Mouse (Mus musculus) thymus, adult 2 months (tissue): ENCODE data around the gene Bckdha. TPM values are rescaled to one million over a fixed set of nuclear protein-coding genes. Genes with fewer than 3 reads are reported as not detected.

ENCODE experiments used
- DNase-seq: peaks from one replicate; pipeline ENCODE4 v3.0.0; 2021
- H3K27ac ChIP-seq: fragments of 200-500 bp; 2 replicates; pipeline ENCODE4 v1.5.1; 2012; ENCODE audit warnings: low read length, control low read depth; ENCODE audit not compliant: control insufficient read depth, insufficient read depth
- H3K27me3 ChIP-seq: fragments of 200-500 bp; 2 replicates; pipeline ENCODE4 v1.6.1; 2012; ENCODE audit warnings: mild to moderate bottlenecking, low read length, moderate library complexity, mixed read lengths; ENCODE audit not compliant: control insufficient read depth, insufficient read depth
- H3K36me3 ChIP-seq: fragments of 200-500 bp; 2 replicates; pipeline ENCODE4 v1.6.1; 2012; ENCODE audit warnings: mild to moderate bottlenecking, low read length, moderate library complexity; ENCODE audit not compliant: control insufficient read depth, insufficient read depth
- H3K4me1 ChIP-seq: fragments of 200-500 bp; replicated peaks from 2 replicates; pipeline ENCODE4 v1.6.1; 2012; ENCODE audit warnings: low read length; ENCODE audit not compliant: control insufficient read depth, insufficient read depth
- H3K4me3 ChIP-seq: fragments of 200-500 bp; 2 replicates; pipeline ENCODE4 v1.5.1; 2012; ENCODE audit warnings: mild to moderate bottlenecking, low read length, control low read depth, moderate library complexity; ENCODE audit not compliant: control insufficient read depth, insufficient read depth
- CTCF ChIP-seq: fragments of 200-500 bp; IDR thresholded peaks from 2 replicates; pipeline ENCODE4 v1.5.1; 2012; ENCODE audit warnings: mild to moderate bottlenecking, control low read depth, low read length, moderate library complexity, borderline replicate concordance; ENCODE audit not compliant: control insufficient read depth, poor library complexity, insufficient read depth; ENCODE audit errors: extremely low read depth
- POLR2A ChIP-seq: fragments of 200-500 bp; IDR thresholded peaks from 2 replicates; pipeline ENCODE4 v1.6.1; 2012; ENCODE audit warnings: mild to moderate bottlenecking, low read length, control low read depth, moderate library complexity; ENCODE audit not compliant: control insufficient read depth, poor library complexity, insufficient read depth; ENCODE audit errors: extremely low read depth
- WGBS: fragments of 180-500 bp; shearing (Covaris S2); methylation state at CpG from one replicate; pipeline ENCODE4 v1.1.7; 2018; 5-methylcytosine and 5-hydroxymethylcytosine counted together
- polyA plus RNA-seq: library from polyadenylated mRNA; depleted of rRNA; stranded (reverse); fragments of >200 nt; gene quantifications from 2 replicates; pipeline ENCODE4 v1.2.3, GENCODE M21; 2012

Bckdha gene
- polyA plus RNA-seq, 1 experiment, result 181 TPM

GRCm38 (mm10) chr7:25670096-25670495 lies 11.3 kb upstream of the Bckdha start:
- TF ChIP-seq POLR2A (no peak), CTCF (no peak)
- no peak for DNase-seq
- Histone ChIP-seq H3K4me1 (peaks cover 10% of the 10 kb centered on the region), H3K4me3 (no peak overlapping the region), H3K36me3 (peaks cover 30% of the 10 kb centered on the region), H3K27me3 (no peaks in the 10 kb centered on the region; the same call in 1 of the 2 replicates), H3K27ac (no peak overlapping the region)
- 96% methylated on average over 4 of the region's 4 CpGs for WGBS

- 92% methylated on average over 9 of the region's 9 CpGs for WGBS
- no peak for DNase-seq
- Histone ChIP-seq H3K27me3 (no peaks in the 10 kb centered on the region; the same call in 1 of the 2 replicates), H3K4me1 (peaks cover 5% of the 10 kb centered on the region), H3K36me3 (peaks cover 33% of the 10 kb centered on the region), H3K4me3 (no peak overlapping the region), H3K27ac (no peak overlapping the region)
- TF ChIP-seq POLR2A (no peak), CTCF (no peak)
Measured at GRCm38 (mm10) chr7:25669631-25670030, 10.8 kb upstream of the Bckdha start.

DNA sequence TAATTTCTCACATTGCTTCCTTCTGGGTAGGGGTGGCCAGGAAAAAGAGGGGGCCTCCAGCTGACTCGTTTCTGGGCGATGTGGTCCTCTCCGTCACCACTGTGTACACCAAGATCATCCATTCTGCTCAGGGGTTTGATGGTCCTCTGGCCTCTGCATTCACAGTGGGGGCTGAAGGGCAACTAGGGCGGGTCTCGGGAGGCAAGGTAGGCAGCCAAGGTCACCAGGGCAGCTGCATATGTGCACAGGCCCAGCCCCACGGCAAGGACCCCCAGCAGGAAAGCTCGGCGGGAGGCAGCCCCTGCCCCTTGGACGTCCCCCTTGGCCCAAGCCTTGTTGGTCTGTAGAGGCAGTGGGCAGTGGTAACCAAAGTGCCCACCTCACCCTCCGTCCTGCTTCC lies 10.4 kb upstream of the Bckdha start:
- peaks cover 38% of the 10 kb centered on the region for H3K36me3 ChIP-seq
- TF ChIP-seq POLR2A, result no peak
- no peak for TF ChIP-seq CTCF
- H3K4me3 ChIP-seq, result no peak overlapping the region
- no peak overlapping the region for H3K27ac ChIP-seq
- H3K27me3 ChIP-seq, result no peaks in the 10 kb centered on the region
- DNase-seq, result no peak
- whole genome bisulfite sequencing, result 96% methylated on average over 10 of the region's 10 CpGs
- H3K4me1 ChIP-seq, result peaks cover under 1% of the 10 kb centered on the region; the same call in 1 of the 2 replicates

DNA sequence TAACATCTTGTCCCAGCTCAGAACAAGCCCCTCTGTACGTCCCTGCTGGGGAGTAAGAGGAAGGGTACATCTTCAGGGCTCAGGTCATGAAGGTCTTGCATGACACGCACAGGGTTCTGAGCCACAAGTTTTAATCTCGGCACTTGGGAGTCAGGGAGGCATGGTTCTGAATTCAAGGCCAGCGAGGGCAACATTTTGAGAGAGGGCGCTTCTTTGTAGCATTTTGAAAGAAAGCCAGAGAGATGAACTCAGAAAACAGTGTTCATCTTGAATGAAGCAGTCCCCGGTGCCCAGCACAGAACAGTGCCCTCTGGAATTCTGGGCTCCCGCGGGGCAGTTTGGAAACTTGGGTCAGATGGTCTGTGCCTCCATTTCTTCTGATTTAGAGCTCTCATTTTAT lies 7.6 kb upstream of the Bckdha start:
- no peak for DNase-seq
- TF ChIP-seq CTCF, result no peak
- TF ChIP-seq POLR2A, result no peak
- Histone ChIP-seq H3K4me1 (no peaks in the 10 kb centered on the region), H3K27me3 (no peaks in the 10 kb centered on the region), H3K36me3 (peaks cover 39% of the 10 kb centered on the region), H3K4me3 (no peak overlapping the region), H3K27ac (no peak overlapping the region)
- WGBS, result 98% methylated on average over 8 of the region's 8 CpGs

GRCm38 (mm10) chr7:25657785-25658184 lies 996 bp downstream of the Bckdha start:
- H3K27me3 ChIP-seq, result no peaks in the 10 kb centered on the region
- peaks cover 8% of the 10 kb centered on the region for H3K4me1 ChIP-seq
- peak overlapping the region; percentile 62; the same call in 1 of the 2 replicates for H3K4me3 ChIP-seq
- 41% methylated on average over 10 of the region's 10 CpGs for WGBS
- no peak overlapping the region for H3K27ac ChIP-seq
- H3K36me3 ChIP-seq, result no peaks in the 10 kb centered on the region
- no peak for DNase-seq
- TF ChIP-seq CTCF (no peak), POLR2A (no peak)

DNA sequence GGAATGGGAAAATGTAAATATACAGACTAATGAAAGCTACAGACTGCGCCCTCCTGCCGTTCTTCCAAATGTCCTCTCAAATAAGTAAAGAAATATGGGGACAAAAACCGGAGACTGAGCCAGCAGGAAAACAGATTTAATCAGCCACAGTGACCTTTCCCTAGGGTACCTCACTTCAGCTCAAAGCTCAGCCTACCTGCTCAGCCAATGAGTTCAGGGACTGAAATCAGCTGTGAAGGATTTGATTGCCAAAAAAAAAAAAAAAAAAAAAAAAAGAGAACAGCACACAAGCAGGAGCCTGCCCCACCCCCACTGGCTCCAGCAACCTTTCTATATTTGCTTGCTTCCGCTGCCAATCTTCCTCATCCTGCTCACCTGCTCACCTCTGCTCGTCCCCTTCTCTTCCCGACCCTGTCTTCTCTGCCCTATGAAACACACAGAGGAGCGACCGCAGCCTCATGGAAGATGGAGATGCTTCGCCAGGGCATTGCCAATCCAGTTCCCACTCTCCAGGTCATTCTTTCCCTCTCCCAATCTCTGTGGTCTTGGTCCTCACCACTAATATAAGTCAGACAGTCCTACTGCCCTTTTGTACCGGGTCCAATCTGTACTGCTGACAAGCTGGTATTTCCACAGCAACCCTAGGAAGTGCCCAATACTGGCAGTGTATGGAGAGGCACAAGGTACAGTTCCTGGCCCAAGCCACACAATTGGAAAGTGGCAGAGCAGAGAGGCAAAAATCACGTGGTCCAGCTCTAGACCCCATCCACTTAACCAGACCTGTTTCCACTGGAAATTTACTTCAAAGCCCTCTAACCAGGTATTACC lies 3.0 kb downstream of the Bckdha start:
- Histone ChIP-seq H3K36me3 (no peaks in the 10 kb centered on the region), H3K4me1 (peaks cover 18% of the 10 kb centered on the region), H3K27me3 (no peaks in the 10 kb centered on the region), H3K27ac (no peak overlapping the region), H3K4me3 (no peak overlapping the region)
- WGBS, result 86% methylated on average over 11 of the region's 11 CpGs
- TF ChIP-seq CTCF, result no peak
- no peak for TF ChIP-seq POLR2A
- no peak for DNase-seq
